Mouse (Mus musculus): ENCODE data around the gene Dock8. TPM values are rescaled to one million over a fixed set of nuclear protein-coding genes. Genes with fewer than 3 reads are reported as not detected.
A peak's percentile ranks its signal among the peaks of the same experiment; 100 is the strongest.

The Dock8 gene
- total and polyA plus RNA-seq, 2 experiments from 2014 or later: 1.1 to 2.9 TPM

- Histone ChIP-seq H3K4me3 (ENCODE audit: low read length) (no peak overlapping the region), H3K4me2 (ENCODE audit: low read depth, low read length) (no peak overlapping the region), H3K27me3 (ENCODE audit: insufficient read depth, low read length) (no peaks in the 10 kb centered on the region), H3K9ac (replicated peaks; ENCODE audit: low read length) (no peak overlapping the region), H3K4me1 (ENCODE audit: insufficient read depth, low read length) (0 out of 2 replicates have a peak, but pooled peaks cover 4% of the 10 kb centered on the region), H3K36me3 (ENCODE audit: insufficient read depth, low read length) (no peaks in the 10 kb centered on the region), H3K27ac (peak overlapping the region; percentile 60), H3K9me3 (ENCODE audit: low read length) (no peaks in the 10 kb centered on the region)
- TF ChIP-seq CTCF (IDR thresholded peaks at IDR 0.05; ENCODE audit: low read depth): no peak
- WGBS: 31% methylated on average over 17 of the region's 17 CpGs
- DNase-seq (ENCODE audit: low spot score) (peak; percentile 44), ATAC-seq (peak; percentile 62; the same call in 1 of the 2 replicates)
These were observed 145.0 kb downstream of the Dock8 start for GRCm38 (mm10) chr19:25144110-25145028.

GRCm38 (mm10) chr19:25145116-25145515 lies 145.8 kb downstream of the Dock8 start:
- H3K36me3 ChIP-seq (ENCODE audit: insufficient read depth, low read length): no peaks in the 10 kb centered on the region
- ATAC-seq (no peak), DNase-seq (ENCODE audit: low spot score) (no peak)
- H3K9ac ChIP-seq (replicated peaks; ENCODE audit: low read length): no peak overlapping the region
- 60% methylated on average over 5 of the region's 5 CpGs for WGBS
- no peak for TF ChIP-seq CTCF (IDR thresholded peaks at IDR 0.05; ENCODE audit: low read depth)
- no peaks in the 10 kb centered on the region for H3K27me3 ChIP-seq (ENCODE audit: insufficient read depth, low read length)
- H3K9me3 ChIP-seq (ENCODE audit: low read length): no peaks in the 10 kb centered on the region
- 0 out of 2 replicates have a peak, but pooled peaks cover 4% of the 10 kb centered on the region for H3K4me1 ChIP-seq (ENCODE audit: insufficient read depth, low read length)
- H3K4me3 ChIP-seq (ENCODE audit: low read length): no peak overlapping the region
- peak overlapping the region; percentile 60; the same call in 1 of the 2 replicates for H3K27ac ChIP-seq
- H3K4me2 ChIP-seq (ENCODE audit: low read depth, low read length): no peak overlapping the region

- no peak overlapping the region for H3K4me2 ChIP-seq (ENCODE audit: low read depth, low read length)
- no peak overlapping the region for H3K9ac ChIP-seq (replicated peaks; ENCODE audit: low read length)
- no peaks in the 10 kb centered on the region for H3K9me3 ChIP-seq (ENCODE audit: low read length)
- WGBS: 63% methylated on average over 4 of the region's 4 CpGs
- no peaks in the 10 kb centered on the region for H3K36me3 ChIP-seq (ENCODE audit: insufficient read depth, low read length)
- DNase-seq (ENCODE audit: low spot score) (no peak), ATAC-seq (no peak)
- H3K4me1 ChIP-seq (ENCODE audit: insufficient read depth, low read length): 0 out of 2 replicates have a peak, but pooled peaks cover 4% of the 10 kb centered on the region
- H3K4me3 ChIP-seq (ENCODE audit: low read length): no peak overlapping the region
- no peak overlapping the region for H3K27ac ChIP-seq
- no peak for TF ChIP-seq CTCF (IDR thresholded peaks at IDR 0.05; ENCODE audit: low read depth)
- H3K27me3 ChIP-seq (ENCODE audit: insufficient read depth, low read length): no peaks in the 10 kb centered on the region
These were observed 146.8 kb downstream of the Dock8 start for GRCm38 (mm10) chr19:25146122-25146521.

GRCm38 (mm10) chr19:25149788-25150187 lies 150.5 kb downstream of the Dock8 start:
- Histone ChIP-seq H3K36me3 (ENCODE audit: insufficient read depth, low read length) (no peaks in the 10 kb centered on the region), H3K9ac (replicated peaks; ENCODE audit: low read length) (no peak overlapping the region), H3K9me3 (ENCODE audit: low read length) (no peaks in the 10 kb centered on the region), H3K4me3 (ENCODE audit: low read length) (no peak overlapping the region), H3K27me3 (ENCODE audit: insufficient read depth, low read length) (no peaks in the 10 kb centered on the region), H3K4me1 (ENCODE audit: insufficient read depth, low read length) (no peaks in the 10 kb centered on the region), H3K4me2 (ENCODE audit: low read depth, low read length) (no peak overlapping the region), H3K27ac (no peak overlapping the region)
- 60% methylated on average over 8 of the region's 8 CpGs for WGBS
- no peak for ATAC-seq
- DNase-seq (ENCODE audit: low spot score): no peak
- no peak for TF ChIP-seq CTCF (IDR thresholded peaks at IDR 0.05; ENCODE audit: low read depth)

GRCm38 (mm10) chr19:25154506-25155178 lies 155.3 kb downstream of the Dock8 start:
- no peak for DNase-seq (ENCODE audit: low spot score)
- no peak overlapping the region for H3K4me2 ChIP-seq (ENCODE audit: low read depth, low read length)
- ATAC-seq: no peak
- H3K9ac ChIP-seq (replicated peaks; ENCODE audit: low read length): no peak overlapping the region
- no peak for TF ChIP-seq CTCF (IDR thresholded peaks at IDR 0.05; ENCODE audit: low read depth)
- H3K4me1 ChIP-seq (ENCODE audit: insufficient read depth, low read length): no peaks in the 10 kb centered on the region
- no peaks in the 10 kb centered on the region for H3K27me3 ChIP-seq (ENCODE audit: insufficient read depth, low read length)
- no peaks in the 10 kb centered on the region for H3K36me3 ChIP-seq (ENCODE audit: insufficient read depth, low read length)
- H3K27ac ChIP-seq: no peak overlapping the region
- 62% methylated on average over 7 of the region's 7 CpGs for WGBS
- H3K4me3 ChIP-seq (ENCODE audit: low read length): no peak overlapping the region
- H3K9me3 ChIP-seq (ENCODE audit: low read length): no peaks in the 10 kb centered on the region

GRCm38 (mm10) chr19:25155250-25155649 lies 155.9 kb downstream of the Dock8 start:
- H3K27ac ChIP-seq: no peak overlapping the region
- 68% methylated on average over 7 of the region's 7 CpGs for WGBS
- no peak overlapping the region for H3K4me3 ChIP-seq (ENCODE audit: low read length)
- ATAC-seq: no peak
- no peaks in the 10 kb centered on the region for H3K4me1 ChIP-seq (ENCODE audit: insufficient read depth, low read length)
- H3K4me2 ChIP-seq (ENCODE audit: low read depth, low read length): no peak overlapping the region
- no peak for TF ChIP-seq CTCF (IDR thresholded peaks at IDR 0.05; ENCODE audit: low read depth)
- no peak overlapping the region for H3K9ac ChIP-seq (replicated peaks; ENCODE audit: low read length)
- no peaks in the 10 kb centered on the region for H3K27me3 ChIP-seq (ENCODE audit: insufficient read depth, low read length)
- H3K36me3 ChIP-seq (ENCODE audit: insufficient read depth, low read length): no peaks in the 10 kb centered on the region
- no peaks in the 10 kb centered on the region for H3K9me3 ChIP-seq (ENCODE audit: low read length)
- no peak for DNase-seq (ENCODE audit: low spot score)

All from hindbrain, postnatal 0 days (tissue).